Mouse (Mus musculus): ENCODE results near the gene Pex5l. TPM values are rescaled to one million over a fixed set of nuclear protein-coding genes. Genes with fewer than 3 reads are reported as not detected.

Gene Pex5l
- total and polyA plus RNA-seq, 2 experiments from 2014 or later = 4.3 to 30.5 TPM

DNA sequence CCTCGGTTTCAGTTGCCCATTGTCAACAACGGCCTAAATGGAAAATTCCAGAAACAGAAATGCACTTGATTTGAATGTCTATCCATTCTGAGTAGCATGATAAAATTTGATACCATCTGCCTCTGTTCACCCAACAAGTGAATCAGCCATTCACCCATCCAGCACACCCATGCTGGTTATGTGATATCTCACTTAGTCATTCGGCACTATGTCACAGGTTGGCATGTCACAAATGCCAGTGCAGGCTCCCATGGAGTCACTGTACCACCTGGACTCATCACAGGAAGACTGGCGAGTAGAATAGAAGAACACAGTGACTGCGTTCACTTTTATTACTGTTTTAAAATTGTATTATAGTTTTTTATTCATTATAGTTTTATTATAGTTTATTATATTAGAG, 18.3 kb downstream of the Pex5l start:
- H3K27ac ChIP-seq (ENCODE audit: low read depth, low read length) = no peak overlapping the region
- DNase-seq (ENCODE audit: low spot score) (no peak), ATAC-seq (ENCODE audit: low FRiP score) (no peak)
- H3K9me3 ChIP-seq (ENCODE audit: low read length) = no peaks in the 10 kb centered on the region
- no peak for TF ChIP-seq CTCF (IDR thresholded peaks at IDR 0.05)
- H3K36me3 ChIP-seq (ENCODE audit: insufficient read depth, low read length) = no peaks in the 10 kb centered on the region
- H3K4me3 ChIP-seq (ENCODE audit: low read depth, low read length) = no peak overlapping the region
- H3K4me1 ChIP-seq (ENCODE audit: insufficient read depth, low read length) = no peaks in the 10 kb centered on the region
- H3K27me3 ChIP-seq (ENCODE audit: insufficient read depth, low read length) = no peaks in the 10 kb centered on the region
- no peak overlapping the region for H3K4me2 ChIP-seq (ENCODE audit: low read depth, low read length, poor library complexity, severe bottlenecking)
- 84% methylated on average over 5 of the region's 5 CpGs for WGBS
- no peak overlapping the region for H3K9ac ChIP-seq (replicated peaks; ENCODE audit: low read length, poor library complexity, severe bottlenecking)

DNA sequence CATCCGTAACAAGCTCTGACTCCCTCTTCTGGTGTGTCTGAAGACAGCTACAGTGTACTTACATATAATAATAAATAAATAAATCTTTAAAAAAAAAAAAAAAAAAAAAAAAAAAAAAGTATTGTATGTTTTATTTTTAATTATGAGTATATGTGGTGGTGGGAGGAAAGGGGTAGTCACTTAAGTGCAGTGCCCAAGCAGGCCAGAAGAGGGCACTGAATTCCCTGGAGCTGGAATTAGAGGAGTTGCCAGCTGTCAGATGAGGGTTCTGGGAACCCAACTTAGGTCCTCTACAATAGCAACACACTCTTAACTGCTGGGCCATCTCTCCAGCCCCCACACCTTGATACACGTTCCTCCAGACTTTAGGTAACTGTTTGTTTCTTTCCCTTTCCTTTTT, 37.3 kb downstream of the Pex5l start:
- Histone ChIP-seq H3K27me3 (ENCODE audit: insufficient read depth, low read length) (no peaks in the 10 kb centered on the region), H3K9me3 (ENCODE audit: low read length) (no peaks in the 10 kb centered on the region), H3K36me3 (ENCODE audit: insufficient read depth, low read length) (no peaks in the 10 kb centered on the region), H3K4me3 (ENCODE audit: low read depth, low read length) (no peak overlapping the region), H3K4me1 (ENCODE audit: insufficient read depth, low read length) (no peaks in the 10 kb centered on the region), H3K27ac (ENCODE audit: low read depth, low read length) (no peak overlapping the region), H3K9ac (replicated peaks; ENCODE audit: low read length, poor library complexity, severe bottlenecking) (no peak overlapping the region), H3K4me2 (ENCODE audit: low read depth, low read length, poor library complexity, severe bottlenecking) (no peak overlapping the region)
- no peak for ATAC-seq (ENCODE audit: low FRiP score)
- DNase-seq (ENCODE audit: low spot score) = no peak
- WGBS = 89% methylated on average over 1 of the region's 2 CpGs
- TF ChIP-seq CTCF (IDR thresholded peaks at IDR 0.05) = no peak

DNA sequence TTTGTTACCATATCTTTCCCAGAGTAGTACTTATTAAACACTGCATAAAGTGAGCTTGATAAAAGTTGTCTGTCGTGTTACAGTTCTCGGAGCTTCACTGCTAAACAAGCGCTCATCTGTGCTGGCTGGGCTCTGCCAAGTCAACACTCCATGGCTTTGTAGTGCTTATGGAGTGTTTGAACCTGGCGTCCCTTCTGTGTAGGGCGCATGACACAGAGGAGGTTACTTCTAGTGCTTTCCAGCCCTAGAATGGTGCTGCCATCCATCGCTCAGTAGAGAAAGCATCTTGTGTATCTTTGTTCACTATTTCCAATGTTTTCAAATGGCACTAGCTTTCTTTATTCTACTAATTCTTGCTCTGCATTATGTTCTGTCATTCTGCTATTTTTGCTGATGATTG, 39.5 kb downstream of the Pex5l start:
- no peak overlapping the region for H3K27ac ChIP-seq (ENCODE audit: low read depth, low read length)
- H3K4me3 ChIP-seq (ENCODE audit: low read depth, low read length) = no peak overlapping the region
- no peaks in the 10 kb centered on the region for H3K27me3 ChIP-seq (ENCODE audit: insufficient read depth, low read length)
- no peak overlapping the region for H3K4me2 ChIP-seq (ENCODE audit: low read depth, low read length, poor library complexity, severe bottlenecking)
- ATAC-seq (ENCODE audit: low FRiP score) = no peak
- no peak overlapping the region for H3K9ac ChIP-seq (replicated peaks; ENCODE audit: low read length, poor library complexity, severe bottlenecking)
- TF ChIP-seq CTCF (IDR thresholded peaks at IDR 0.05) = no peak
- H3K36me3 ChIP-seq (ENCODE audit: insufficient read depth, low read length) = no peaks in the 10 kb centered on the region
- DNase-seq (ENCODE audit: low spot score) = no peak
- no peaks in the 10 kb centered on the region for H3K9me3 ChIP-seq (ENCODE audit: low read length)
- WGBS = 90% methylated on average over 6 of the region's 6 CpGs
- H3K4me1 ChIP-seq (ENCODE audit: insufficient read depth, low read length) = no peaks in the 10 kb centered on the region

DNA sequence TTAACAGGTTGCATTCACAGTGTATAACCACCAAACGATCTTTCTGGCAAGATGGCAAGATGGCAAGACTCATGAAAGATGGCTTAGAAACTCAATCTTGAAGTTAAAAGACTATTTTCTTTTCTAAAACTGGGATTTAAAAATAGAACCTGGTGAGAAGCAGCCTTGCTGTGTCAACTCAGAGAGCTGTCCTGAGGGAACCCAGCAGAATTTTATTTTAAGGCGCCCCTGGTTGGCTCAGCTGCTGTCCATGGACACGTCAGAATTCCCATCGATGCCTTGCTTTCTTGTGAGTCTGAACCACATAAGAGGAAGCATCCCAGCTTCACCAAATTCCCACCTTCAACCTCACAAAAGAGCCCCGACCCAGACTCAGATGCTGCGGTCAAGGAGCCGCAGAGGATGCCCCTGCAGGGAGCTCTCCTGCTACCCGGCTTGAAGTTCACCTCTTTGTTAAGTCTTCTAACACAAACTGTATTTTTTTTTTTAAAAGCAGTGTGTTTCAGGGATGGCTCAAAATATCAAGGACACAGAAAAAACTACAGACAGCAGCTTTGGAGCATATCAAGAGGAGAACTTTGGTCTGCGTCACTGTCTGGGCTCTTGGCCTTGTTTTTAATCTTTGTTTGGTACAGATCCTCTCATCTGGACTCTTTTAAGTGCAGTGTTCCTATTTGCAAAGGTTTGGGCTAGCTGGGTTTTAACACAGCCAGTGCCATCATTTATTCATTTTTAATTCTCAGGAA, 44.3 kb downstream of the Pex5l start:
- no peaks in the 10 kb centered on the region for H3K4me1 ChIP-seq (ENCODE audit: insufficient read depth, low read length)
- 70% methylated on average over 9 of the region's 9 CpGs for WGBS

DNA sequence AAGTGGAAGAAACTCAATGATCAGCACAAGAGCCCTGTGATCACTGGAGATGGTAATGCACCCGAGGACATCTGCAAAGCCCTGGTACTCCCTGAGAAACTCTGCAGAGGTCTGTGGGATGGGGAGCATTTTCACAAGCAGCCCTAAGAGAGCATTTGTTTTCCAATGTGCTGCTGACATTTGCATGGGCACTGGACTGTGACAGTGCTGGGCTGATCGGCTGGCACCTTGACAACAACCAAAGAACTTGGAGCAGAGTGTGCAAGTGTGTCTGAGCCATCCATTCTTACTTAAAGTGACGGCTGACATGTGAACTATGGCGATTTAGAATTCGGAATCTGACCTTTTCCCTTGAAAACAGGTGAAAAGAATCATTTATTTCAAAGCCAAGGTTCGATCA, 49.4 kb downstream of the Pex5l start:
- DNase-seq (ENCODE audit: low spot score) (peak; percentile 50), ATAC-seq (ENCODE audit: low FRiP score) (no peak)
- H3K27me3 ChIP-seq (ENCODE audit: insufficient read depth, low read length) = no peaks in the 10 kb centered on the region
- H3K4me1 ChIP-seq (ENCODE audit: insufficient read depth, low read length) = no peaks in the 10 kb centered on the region
- no peaks in the 10 kb centered on the region for H3K9me3 ChIP-seq (ENCODE audit: low read length)
- no peak overlapping the region for H3K4me2 ChIP-seq (ENCODE audit: low read depth, low read length, poor library complexity, severe bottlenecking)
- WGBS = 29% methylated on average over 6 of the region's 6 CpGs
- no peak overlapping the region for H3K4me3 ChIP-seq (ENCODE audit: low read depth, low read length)
- no peak overlapping the region for H3K9ac ChIP-seq (replicated peaks; ENCODE audit: low read length, poor library complexity, severe bottlenecking)
- TF ChIP-seq CTCF (IDR thresholded peaks at IDR 0.05) = no peak
- no peaks in the 10 kb centered on the region for H3K36me3 ChIP-seq (ENCODE audit: insufficient read depth, low read length)
- H3K27ac ChIP-seq (ENCODE audit: low read depth, low read length) = no peak overlapping the region

More for the DNA sequence above, 44.3 kb downstream of the Pex5l start:
- no peaks in the 10 kb centered on the region for H3K9me3 ChIP-seq (ENCODE audit: low read length)
- H3K27ac ChIP-seq (ENCODE audit: low read depth, low read length) = no peak overlapping the region
- no peak overlapping the region for H3K9ac ChIP-seq (replicated peaks; ENCODE audit: low read length, poor library complexity, severe bottlenecking)
- no peak overlapping the region for H3K4me3 ChIP-seq (ENCODE audit: low read depth, low read length)
- no peak for TF ChIP-seq CTCF (IDR thresholded peaks at IDR 0.05)
- H3K27me3 ChIP-seq (ENCODE audit: insufficient read depth, low read length) = no peaks in the 10 kb centered on the region
- H3K4me2 ChIP-seq (ENCODE audit: low read depth, low read length, poor library complexity, severe bottlenecking) = no peak overlapping the region
- DNase-seq (ENCODE audit: low spot score) (no peak), ATAC-seq (ENCODE audit: low FRiP score) (no peak)
- H3K36me3 ChIP-seq (ENCODE audit: insufficient read depth, low read length) = no peaks in the 10 kb centered on the region

DNA sequence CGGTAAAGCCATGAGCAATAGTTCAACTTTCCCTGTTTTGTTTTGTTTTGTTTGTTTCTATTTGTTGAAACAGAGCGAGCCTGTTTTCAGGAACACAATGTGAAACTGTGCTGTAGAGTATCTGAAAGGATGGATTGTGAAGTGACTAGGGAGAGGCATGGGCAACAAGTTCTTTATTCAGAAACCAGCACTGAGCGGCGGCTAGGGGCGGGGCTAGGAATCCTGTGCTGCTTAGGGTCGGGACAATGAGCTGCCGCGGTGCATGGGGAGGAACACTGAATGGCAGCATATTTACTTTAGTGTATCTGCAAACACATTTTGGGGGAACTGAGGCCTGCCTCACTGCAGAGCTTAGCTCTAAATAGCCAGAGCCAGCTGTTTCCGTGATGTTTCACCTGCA, 53.0 kb downstream of the Pex5l start:
- H3K36me3 ChIP-seq (ENCODE audit: insufficient read depth, low read length) = no peaks in the 10 kb centered on the region
- ATAC-seq (ENCODE audit: low FRiP score) (0 out of 2 replicates have a peak, but pooled peaks have one; percentile 39), DNase-seq (ENCODE audit: low spot score) (peak; percentile 30)
- H3K4me3 ChIP-seq (ENCODE audit: low read depth, low read length) = 0 out of 2 replicates have a peak overlapping the region, but pooled peaks have one; percentile 1
- no peaks in the 10 kb centered on the region for H3K27me3 ChIP-seq (ENCODE audit: insufficient read depth, low read length)
- no peaks in the 10 kb centered on the region for H3K4me1 ChIP-seq (ENCODE audit: insufficient read depth, low read length)
- H3K27ac ChIP-seq (ENCODE audit: low read depth, low read length) = no peak overlapping the region
- H3K9ac ChIP-seq (replicated peaks; ENCODE audit: low read length, poor library complexity, severe bottlenecking) = no peak overlapping the region
- no peak for TF ChIP-seq CTCF (IDR thresholded peaks at IDR 0.05)
- peak overlapping the region; percentile 36; the same call in 1 of the 2 replicates for H3K4me2 ChIP-seq (ENCODE audit: low read depth, low read length, poor library complexity, severe bottlenecking)
- 16% methylated on average over 9 of the region's 9 CpGs for WGBS
- no peaks in the 10 kb centered on the region for H3K9me3 ChIP-seq (ENCODE audit: low read length)
